Mouse (Mus musculus): Measurements from ENCODE around the gene Sik2. TPM values are rescaled to one million over a fixed set of nuclear protein-coding genes. Genes with fewer than 3 reads are reported as not detected.

Gene Sik2
- polyA plus RNA-seq, 1 experiment from 2014 or later: 18.4 TPM

- Histone ChIP-seq H3K4me3 (ENCODE audit: low read depth, low read length) (no peak overlapping the region), H3K9me3 (ENCODE audit: control insufficient read depth, low read length) (no peaks in the 10 kb centered on the region), H3K9ac (ENCODE audit: low read length) (no peak overlapping the region), H3K4me1 (replicated peaks; ENCODE audit: control insufficient read depth, insufficient read depth, low read length) (peaks cover 4% of the 10 kb centered on the region; the same call in 1 of the 2 replicates), H3K27me3 (ENCODE audit: control insufficient read depth, insufficient read depth, low read length) (no peaks in the 10 kb centered on the region), H3K4me2 (ENCODE audit: low read depth, low read length, severe bottlenecking) (no peak overlapping the region), H3K27ac (ENCODE audit: low read depth, low read length) (no peak overlapping the region), H3K36me3 (ENCODE audit: control insufficient read depth, insufficient read depth, low read length) (no peaks in the 10 kb centered on the region)
- ATAC-seq (replicated peaks; ENCODE audit: low FRiP score) (no peak), DNase-seq (ENCODE audit: low spot score) (no peak)
- WGBS: 80% methylated on average over 17 of the region's 17 CpGs
These were observed 156.1 kb downstream of the Sik2 start for GRCm38 (mm10) chr9:50852634-50853349.

GRCm38 (mm10) chr9:50850713-50851112 lies 158.2 kb downstream of the Sik2 start:
- H3K4me2 ChIP-seq (ENCODE audit: low read depth, low read length, severe bottlenecking): no peak overlapping the region
- no peak overlapping the region for H3K27ac ChIP-seq (ENCODE audit: low read depth, low read length)
- no peaks in the 10 kb centered on the region for H3K36me3 ChIP-seq (ENCODE audit: control insufficient read depth, insufficient read depth, low read length)
- no peaks in the 10 kb centered on the region for H3K9me3 ChIP-seq (ENCODE audit: control insufficient read depth, low read length)
- H3K4me1 ChIP-seq (replicated peaks; ENCODE audit: control insufficient read depth, insufficient read depth, low read length): peaks cover 2% of the 10 kb centered on the region; the same call in 1 of the 2 replicates
- H3K4me3 ChIP-seq (ENCODE audit: low read depth, low read length): no peak overlapping the region
- H3K9ac ChIP-seq (ENCODE audit: low read length): no peak overlapping the region
- DNase-seq (ENCODE audit: low spot score): no peak
- WGBS: 45% methylated on average over 8 of the region's 8 CpGs
- no peaks in the 10 kb centered on the region for H3K27me3 ChIP-seq (ENCODE audit: control insufficient read depth, insufficient read depth, low read length)
- no peak for ATAC-seq (replicated peaks; ENCODE audit: low FRiP score)

- Histone ChIP-seq H3K4me1 (replicated peaks; ENCODE audit: control insufficient read depth, insufficient read depth, low read length) (peaks cover 2% of the 10 kb centered on the region; the same call in 1 of the 2 replicates), H3K27me3 (ENCODE audit: control insufficient read depth, insufficient read depth, low read length) (no peaks in the 10 kb centered on the region), H3K4me3 (ENCODE audit: low read depth, low read length) (no peak overlapping the region), H3K9ac (ENCODE audit: low read length) (0 out of 2 replicates have a peak overlapping the region, but pooled peaks have one; percentile 7), H3K27ac (ENCODE audit: low read depth, low read length) (no peak overlapping the region), H3K4me2 (ENCODE audit: low read depth, low read length, severe bottlenecking) (no peak overlapping the region), H3K36me3 (ENCODE audit: control insufficient read depth, insufficient read depth, low read length) (no peaks in the 10 kb centered on the region), H3K9me3 (ENCODE audit: control insufficient read depth, low read length) (no peaks in the 10 kb centered on the region)
- WGBS: 14% methylated on average over 11 of the region's 11 CpGs
- DNase-seq (ENCODE audit: low spot score) (no peak), ATAC-seq (replicated peaks; ENCODE audit: low FRiP score) (no peak)
These were observed 158.6 kb downstream of the Sik2 start for GRCm38 (mm10) chr9:50850271-50850670.

- no peak for ATAC-seq (replicated peaks; ENCODE audit: low FRiP score)
- WGBS: 81% methylated on average over 9 of the region's 9 CpGs
- no peaks in the 10 kb centered on the region for H3K27me3 ChIP-seq (ENCODE audit: control insufficient read depth, insufficient read depth, low read length)
These were observed 159.1 kb downstream of the Sik2 start for GRCm38 (mm10) chr9:50849755-50850154.

GRCm38 (mm10) chr9:50849249-50849648 lies 159.6 kb downstream of the Sik2 start:
- DNase-seq (ENCODE audit: low spot score): peak; percentile 92
- no peak overlapping the region for H3K27ac ChIP-seq (ENCODE audit: low read depth, low read length)
- H3K4me3 ChIP-seq (ENCODE audit: low read depth, low read length): no peak overlapping the region
- H3K4me2 ChIP-seq (ENCODE audit: low read depth, low read length, severe bottlenecking): no peak overlapping the region
- no peaks in the 10 kb centered on the region for H3K27me3 ChIP-seq (ENCODE audit: control insufficient read depth, insufficient read depth, low read length)
- no peaks in the 10 kb centered on the region for H3K36me3 ChIP-seq (ENCODE audit: control insufficient read depth, insufficient read depth, low read length)
- ATAC-seq (replicated peaks; ENCODE audit: low FRiP score): peak; percentile 69
- H3K9me3 ChIP-seq (ENCODE audit: control insufficient read depth, low read length): no peaks in the 10 kb centered on the region
- H3K9ac ChIP-seq (ENCODE audit: low read length): no peak overlapping the region
- WGBS: 27% methylated on average over 8 of the region's 8 CpGs
- H3K4me1 ChIP-seq (replicated peaks; ENCODE audit: control insufficient read depth, insufficient read depth, low read length): peaks cover 2% of the 10 kb centered on the region; the same call in 1 of the 2 replicates

More at GRCm38 (mm10) chr9:50849755-50850154, 159.1 kb downstream of the Sik2 start:
- Histone ChIP-seq H3K9ac (ENCODE audit: low read length) (no peak overlapping the region), H3K4me3 (ENCODE audit: low read depth, low read length) (no peak overlapping the region), H3K4me1 (replicated peaks; ENCODE audit: control insufficient read depth, insufficient read depth, low read length) (peaks cover 2% of the 10 kb centered on the region; the same call in 1 of the 2 replicates), H3K36me3 (ENCODE audit: control insufficient read depth, insufficient read depth, low read length) (no peaks in the 10 kb centered on the region), H3K27ac (ENCODE audit: low read depth, low read length) (no peak overlapping the region), H3K9me3 (ENCODE audit: control insufficient read depth, low read length) (no peaks in the 10 kb centered on the region), H3K4me2 (ENCODE audit: low read depth, low read length, severe bottlenecking) (no peak overlapping the region)
- DNase-seq (ENCODE audit: low spot score): no peak

GRCm38 (mm10) chr9:50848821-50849220 lies 160.1 kb downstream of the Sik2 start:
- Histone ChIP-seq H3K4me2 (ENCODE audit: low read depth, low read length, severe bottlenecking) (no peak overlapping the region), H3K27ac (ENCODE audit: low read depth, low read length) (no peak overlapping the region), H3K27me3 (ENCODE audit: control insufficient read depth, insufficient read depth, low read length) (no peaks in the 10 kb centered on the region), H3K36me3 (ENCODE audit: control insufficient read depth, insufficient read depth, low read length) (no peaks in the 10 kb centered on the region), H3K9ac (ENCODE audit: low read length) (no peak overlapping the region), H3K9me3 (ENCODE audit: control insufficient read depth, low read length) (no peaks in the 10 kb centered on the region), H3K4me3 (ENCODE audit: low read depth, low read length) (no peak overlapping the region), H3K4me1 (replicated peaks; ENCODE audit: control insufficient read depth, insufficient read depth, low read length) (no peaks in the 10 kb centered on the region; the same call in 1 of the 2 replicates)
- ATAC-seq (replicated peaks; ENCODE audit: low FRiP score): no peak
- no peak for DNase-seq (ENCODE audit: low spot score)
- WGBS: 62% methylated on average over 5 of the region's 5 CpGs

- no peak overlapping the region for H3K27ac ChIP-seq (ENCODE audit: low read depth, low read length)
- ATAC-seq (replicated peaks; ENCODE audit: low FRiP score) (no peak), DNase-seq (ENCODE audit: low spot score) (no peak)
- 71% methylated on average over 12 of the region's 12 CpGs for WGBS
- no peaks in the 10 kb centered on the region for H3K9me3 ChIP-seq (ENCODE audit: control insufficient read depth, low read length)
- no peak overlapping the region for H3K4me2 ChIP-seq (ENCODE audit: low read depth, low read length, severe bottlenecking)
- no peak overlapping the region for H3K9ac ChIP-seq (ENCODE audit: low read length)
- H3K36me3 ChIP-seq (ENCODE audit: control insufficient read depth, insufficient read depth, low read length): no peaks in the 10 kb centered on the region
- H3K4me1 ChIP-seq (replicated peaks; ENCODE audit: control insufficient read depth, insufficient read depth, low read length): no peaks in the 10 kb centered on the region; the same call in 1 of the 2 replicates
- H3K4me3 ChIP-seq (ENCODE audit: low read depth, low read length): no peak overlapping the region
- no peaks in the 10 kb centered on the region for H3K27me3 ChIP-seq (ENCODE audit: control insufficient read depth, insufficient read depth, low read length)
These were observed 161.1 kb downstream of the Sik2 start for GRCm38 (mm10) chr9:50847606-50848368.

- Histone ChIP-seq H3K27me3 (ENCODE audit: control insufficient read depth, insufficient read depth, low read length) (no peaks in the 10 kb centered on the region), H3K4me2 (ENCODE audit: low read depth, low read length, severe bottlenecking) (no peak overlapping the region), H3K9ac (ENCODE audit: low read length) (no peak overlapping the region), H3K9me3 (ENCODE audit: control insufficient read depth, low read length) (no peaks in the 10 kb centered on the region), H3K4me1 (replicated peaks; ENCODE audit: control insufficient read depth, insufficient read depth, low read length) (no peaks in the 10 kb centered on the region), H3K27ac (ENCODE audit: low read depth, low read length) (no peak overlapping the region), H3K36me3 (ENCODE audit: control insufficient read depth, insufficient read depth, low read length) (no peaks in the 10 kb centered on the region), H3K4me3 (ENCODE audit: low read depth, low read length) (no peak overlapping the region)
- 87% methylated on average over 6 of the region's 6 CpGs for WGBS
- DNase-seq (ENCODE audit: low spot score) (no peak), ATAC-seq (replicated peaks; ENCODE audit: low FRiP score) (no peak)
These were observed 161.7 kb downstream of the Sik2 start for GRCm38 (mm10) chr9:50847133-50847532.

Measured in forebrain, embryonic 11.5 days (tissue).